Mouse (Mus musculus): ENCODE measurements around the gene Sparc.

- TF ChIP-seq CTCF (IDR thresholded peaks at IDR 0.05; ENCODE audit: low read depth, low read length) (no peak), POLR2A (IDR thresholded peaks at IDR 0.05; ENCODE audit: borderline replicate concordance, low read depth, low read length) (no peak)
Observed at GRCm38 (mm10) chr11:55416609-55417265, 6.2 kb downstream of the Sparc start.

Data from bone marrow macrophage, adult 2 months (primary cell).